In genomic region chr17:45373987-45374608, GRCm38 (mm10) we compare ENCODE assay signal across 8 mouse cellular contexts. TPM values are rescaled to one million over a fixed set of nuclear protein-coding genes. Genes with fewer than 3 reads are reported as not detected.
DNase-seq lines count a peak whose midpoint lies in the region; ATAC-seq and TF ChIP-seq lines count a peak whose summit lies in the region.

No protein-coding gene starts in this region.

- H3K4me1 ChIP-seq in liver, embryonic 12.5 days: no peaks in the 10 kb centered on the region
- H3K4me1 ChIP-seq in limb, embryonic 11.5 days (ENCODE audit: control insufficient read depth, insufficient read depth, low read length): peaks cover 16% of the 10 kb centered on the region; the same call in 1 of the 2 replicates
- H3K4me1 ChIP-seq in midbrain, postnatal 0 days (ENCODE audit: insufficient read depth, low read length): no peaks in the 10 kb centered on the region

- H3K9me3 ChIP-seq in liver, embryonic 12.5 days (replicated peaks): no peaks in the 10 kb centered on the region
- H3K9me3 ChIP-seq in limb, embryonic 11.5 days (ENCODE audit: control insufficient read depth, low read length): no peaks in the 10 kb centered on the region
- H3K9me3 ChIP-seq in midbrain, postnatal 0 days (ENCODE audit: low read length): no peaks in the 10 kb centered on the region

- no peak overlapping the region for H3K27ac ChIP-seq in liver, embryonic 12.5 days
- no peak overlapping the region for H3K27ac ChIP-seq in limb, embryonic 11.5 days (replicated peaks; ENCODE audit: low read depth, low read length)
- H3K27ac ChIP-seq in midbrain, postnatal 0 days (ENCODE audit: low read depth, low read length): no peak overlapping the region

- peak; percentile 98 for TF ChIP-seq CTCF in midbrain, postnatal 0 days (IDR thresholded peaks at IDR 0.05)

- WGBS in liver, embryonic 12.5 days (ENCODE audit: insufficient replicate concordance): 28% methylated on average over 13 of the region's 13 CpGs
- WGBS in limb, embryonic 11.5 days: 30% methylated on average over 13 of the region's 13 CpGs
- 26% methylated on average over 13 of the region's 13 CpGs for WGBS in midbrain, postnatal 0 days

- no peak overlapping the region for H3K4me3 ChIP-seq in liver, embryonic 12.5 days
- H3K4me3 ChIP-seq in limb, embryonic 11.5 days (ENCODE audit: low read depth, low read length): no peak overlapping the region
- H3K4me3 ChIP-seq in midbrain, postnatal 0 days (ENCODE audit: low read depth, low read length): no peak overlapping the region

- DNase-seq in liver: peak; percentile 70
- peak; percentile 74 for DNase-seq in embryo, embryonic 11.5 days (ENCODE audit: low read depth, low spot score)
- peak; percentile 52 to 84 for DNase-seq in heart, adult 18-20 months
- peak; percentile 22 to 67 for DNase-seq in kidney, adult 8-10 months
- peak; percentile 91 for DNase-seq in limb, embryonic 11.5 days (ENCODE audit: low spot score)
- DNase-seq in midbrain, postnatal 0 days (ENCODE audit: low spot score): peak; percentile 77
- DNase-seq in spleen, postnatal 36 days (ENCODE audit: low spot score in 2 of 2): peak; percentile 36 to 40

- H3K36me3 ChIP-seq in liver, embryonic 12.5 days: no peaks in the 10 kb centered on the region
- no peaks in the 10 kb centered on the region for H3K36me3 ChIP-seq in limb, embryonic 11.5 days (ENCODE audit: control insufficient read depth, insufficient read depth, low read length)
- no peaks in the 10 kb centered on the region for H3K36me3 ChIP-seq in midbrain, postnatal 0 days (ENCODE audit: insufficient read depth, low read length)

- no peak overlapping the region for H3K9ac ChIP-seq in liver, embryonic 12.5 days
- H3K9ac ChIP-seq in limb, embryonic 11.5 days (ENCODE audit: low read length): no peak overlapping the region
- H3K9ac ChIP-seq in midbrain, postnatal 0 days (replicated peaks; ENCODE audit: low read length, poor library complexity, severe bottlenecking): no peak overlapping the region

- no peak for ATAC-seq in liver, embryonic 12.5 days
- ATAC-seq in limb, embryonic 11.5 days (ENCODE audit: insufficient number of reproducible peaks, low FRiP score, low TSS enrichment, low read depth): peak; percentile 83
- ATAC-seq in midbrain, postnatal 0 days (ENCODE audit: low FRiP score): peak; percentile 87

- H3K27me3 ChIP-seq in liver, embryonic 12.5 days (replicated peaks): no peaks in the 10 kb centered on the region
- H3K27me3 ChIP-seq in limb, embryonic 11.5 days (ENCODE audit: control insufficient read depth, insufficient read depth, low read length): 0 out of 2 replicates have a peak, but pooled peaks cover 3% of the 10 kb centered on the region
- H3K27me3 ChIP-seq in midbrain, postnatal 0 days (ENCODE audit: insufficient read depth, low read length): no peaks in the 10 kb centered on the region; the same call in 1 of the 2 replicates

- H3K4me2 ChIP-seq in liver, embryonic 12.5 days: no peak overlapping the region
- H3K4me2 ChIP-seq in limb, embryonic 11.5 days (ENCODE audit: low read depth, severe bottlenecking): 0 out of 2 replicates have a peak overlapping the region, but pooled peaks have one; percentile 5
- H3K4me2 ChIP-seq in midbrain, postnatal 0 days (ENCODE audit: low read depth, low read length, poor library complexity, severe bottlenecking): 0 out of 2 replicates have a peak overlapping the region, but pooled peaks have one; percentile 4

RNA-seq across cellular contexts. Expression of gene Cdc5l, which starts 59.4 kb away (rescaled TPM):
- polyA plus RNA-seq in liver, embryonic 12.5 days (2016; fragmentation: Nextera tagmentation; extraction: Ambion mirVana): 39.3 and 40.2 TPM in 2 replicates
- 10 to 100 TPM; 38.0 to 38.2 TPM for total RNA-seq in heart, adult 18-20 months (2021)
- 88.4 and 95.1 TPM in 2 replicates for polyA plus RNA-seq in limb, embryonic 11.5 days (2014; fragmentation: Nextera tagmentation; extraction: Ambion mirVana)
- 36.7 and 47.4 TPM in 2 replicates for total RNA-seq in midbrain, postnatal 0 days (2014; rRNA removed)
- 54.3 and 57.9 TPM in 2 replicates for polyA plus RNA-seq in midbrain, postnatal 0 days (2015; fragmentation: Nextera tagmentation; extraction: Ambion mirVana)

Comparison
In these comparisons a context has a peak if more than half of its experiments do, and no peak if none do; other contexts are left out.
1. DNase-seq: peak in every context shown above with its lines; median percentile 91 in limb, embryonic 11.5 days; 77 in midbrain, postnatal 0 days; 74 in embryo, embryonic 11.5 days; 70 in liver; 68 in heart, adult 18-20 months; 44 in kidney, adult 8-10 months; 38 in spleen, postnatal 36 days.